Mouse (Mus musculus) liver, embryonic 12.5 days (tissue): Measurements from ENCODE around the gene Acnat2. TPM values are rescaled to one million over a fixed set of nuclear protein-coding genes. Genes with fewer than 3 reads are reported as not detected.
"Not testable (repeated sequence)": the region's sequence is repeated elsewhere in the genome, so short reads cannot be mapped to it uniquely, and the experiment has no call there.

Experiments used
- ATAC-seq: fragments of 200-750 bp; cut with Nextera tagmentation; 2 replicates; pipeline ENCODE4 v1.8.0; 2017; ENCODE audit warnings: moderate number of reproducible peaks, mild to moderate bottlenecking, moderate library complexity
- H3K27ac ChIP-seq: fragments of 300-500 bp; sonication (generic); 2 replicates; pipeline ENCODE4 v1.5.1; 2016; ENCODE audit warnings: mild to moderate bottlenecking
- H3K27me3 ChIP-seq: fragments of 300-500 bp; sonication (generic); replicated peaks from 2 replicates; pipeline ENCODE4 v1.6.1; 2016; ENCODE audit warnings: mild to moderate bottlenecking, moderate library complexity
- H3K36me3 ChIP-seq: fragments of 300-500 bp; sonication (generic); 2 replicates; pipeline ENCODE4 v1.6.1; 2016; ENCODE audit warnings: mild to moderate bottlenecking, moderate library complexity
- H3K4me1 ChIP-seq: fragments of 300-500 bp; sonication (generic); 2 replicates; pipeline ENCODE4 v1.6.1; 2016
- H3K4me2 ChIP-seq: fragments of 300-500 bp; sonication (generic); 2 replicates; pipeline ENCODE4 v1.6.1; 2016; ENCODE audit warnings: mild to moderate bottlenecking, moderate library complexity
- H3K4me3 ChIP-seq: fragments of 300-500 bp; sonication (generic); 2 replicates; pipeline ENCODE4 v1.5.1; 2016; ENCODE audit warnings: mild to moderate bottlenecking, moderate library complexity
- H3K9ac ChIP-seq: fragments of 300-500 bp; sonication (generic); 2 replicates; pipeline ENCODE4 v1.6.1; 2016; ENCODE audit warnings: mild to moderate bottlenecking, moderate library complexity
- H3K9me3 ChIP-seq: fragments of 300-500 bp; sonication (generic); replicated peaks from 2 replicates; pipeline ENCODE4 v1.6.1; 2016; ENCODE audit warnings: mild to moderate bottlenecking, moderate library complexity
- WGBS: fragments of 180-500 bp; shearing (Covaris S2); methylation state at CpG from one replicate; pipeline ENCODE4 v1.1.7; 2016; ENCODE audit not compliant: insufficient replicate concordance; 5-methylcytosine and 5-hydroxymethylcytosine counted together
- polyA plus RNA-seq: library from polyadenylated mRNA; unstranded; fragments of >200 nt; fragmentation: Nextera tagmentation; extraction: Ambion mirVana; gene quantifications from 2 replicates; pipeline ENCODE4 v1.2.1, GENCODE M21; 2016

Acnat2 gene
- polyA plus RNA-seq, 1 experiment from 2014 or later = 0.20 TPM

- H3K9me3 ChIP-seq, H3K36me3 ChIP-seq, H3K27ac ChIP-seq, H3K4me2 ChIP-seq, H3K4me3 ChIP-seq, H3K4me1 ChIP-seq, H3K27me3 ChIP-seq, H3K9ac ChIP-seq, ATAC-seq: not testable (repeated sequence)
- WGBS = 63% methylated on average over 1 of the region's 1 CpGs
These were observed 60.0 kb downstream of the Acnat2 start for GRCm38 (mm10) chr4:49348001-49348400.

- WGBS = 37% methylated on average over 3 of the region's 3 CpGs
- not testable (repeated sequence) for H3K4me2 ChIP-seq, H3K9me3 ChIP-seq, H3K4me1 ChIP-seq, H3K4me3 ChIP-seq, H3K27me3 ChIP-seq, ATAC-seq, H3K36me3 ChIP-seq, H3K9ac ChIP-seq, H3K27ac ChIP-seq
These were observed 67.9 kb downstream of the Acnat2 start for GRCm38 (mm10) chr4:49340091-49340490.

GRCm38 (mm10) chr4:49337949-49338348, 70.0 kb downstream of the Acnat2 start:
- not testable (repeated sequence) for H3K36me3 ChIP-seq, H3K4me1 ChIP-seq, H3K4me2 ChIP-seq, ATAC-seq, H3K9me3 ChIP-seq, H3K27me3 ChIP-seq, H3K9ac ChIP-seq, H3K27ac ChIP-seq, H3K4me3 ChIP-seq
- 73% methylated on average over 3 of the region's 4 CpGs for WGBS

Other genes with a start within 250 kb of the Acnat2 start
- gene Acnat1, start 65.8 kb upstream of the Acnat2 start, polyA plus RNA-seq = 0.18 and 0.37 TPM in 2 replicates
- gene Baat, start 98.4 kb upstream of the Acnat2 start, polyA plus RNA-seq = 0.21 and 0.37 TPM in 2 replicates
- 65.8 and 67.3 TPM in 2 replicates for gene Mrpl50, start 112.9 kb upstream of the Acnat2 start, polyA plus RNA-seq
- gene Zfp189, start 113.0 kb upstream of the Acnat2 start, polyA plus RNA-seq = 4.3 and 4.6 TPM in 2 replicates
- 54.0 and 57.6 TPM in 2 replicates for gene Aldob, start 141.4 kb upstream of the Acnat2 start, polyA plus RNA-seq
- 13.3 and 14.6 TPM in 2 replicates for gene Tmem246, start 189.7 kb upstream of the Acnat2 start, polyA plus RNA-seq
- gene Rnf20, start 223.9 kb upstream of the Acnat2 start, polyA plus RNA-seq = 24.0 and 25.1 TPM in 2 replicates